Mouse (Mus musculus) heart, embryonic 12.5 days (tissue): Measurements from ENCODE around the gene Igsf3. TPM values are rescaled to one million over a fixed set of nuclear protein-coding genes. Genes with fewer than 3 reads are reported as not detected.

Experiments
- ATAC-seq: fragments of 200-750 bp; cut with Nextera tagmentation; 2 replicates; pipeline ENCODE4 v1.8.0; 2017; ENCODE audit warnings: moderate TSS enrichment, moderate library complexity; ENCODE audit not compliant: insufficient number of reproducible peaks, low FRiP score
- H3K27ac ChIP-seq: fragments of 300-500 bp; sonication (generic); 2 replicates; pipeline ENCODE4 v1.5.1; 2016; ENCODE audit warnings: mild to moderate bottlenecking, moderate library complexity; ENCODE audit not compliant: poor library complexity, severe bottlenecking
- H3K27me3 ChIP-seq: fragments of 300-500 bp; sonication (generic); replicated peaks from 2 replicates; pipeline ENCODE4 v1.6.1; 2016; ENCODE audit warnings: mild to moderate bottlenecking, moderate library complexity
- H3K36me3 ChIP-seq: fragments of 300-500 bp; sonication (generic); 2 replicates; pipeline ENCODE4 v1.6.1; 2016; ENCODE audit warnings: mild to moderate bottlenecking, moderate library complexity
- H3K4me1 ChIP-seq: fragments of 300-500 bp; sonication (generic); replicated peaks from 2 replicates; pipeline ENCODE4 v1.6.1; 2016; ENCODE audit warnings: mild to moderate bottlenecking
- H3K4me2 ChIP-seq: fragments of 300-500 bp; sonication (generic); 2 replicates; pipeline ENCODE4 v1.6.1; 2016; ENCODE audit warnings: mild to moderate bottlenecking, moderate library complexity
- H3K4me3 ChIP-seq: fragments of 300-500 bp; sonication (generic); 2 replicates; pipeline ENCODE4 v1.5.1; 2016; ENCODE audit warnings: mild to moderate bottlenecking
- H3K9ac ChIP-seq: fragments of 300-500 bp; sonication (generic); 2 replicates; pipeline ENCODE4 v1.6.1; 2016; ENCODE audit warnings: mild to moderate bottlenecking, moderate library complexity
- H3K9me3 ChIP-seq: fragments of 300-500 bp; sonication (generic); replicated peaks from 2 replicates; pipeline ENCODE4 v1.6.1; 2016; ENCODE audit warnings: mild to moderate bottlenecking, moderate library complexity
- WGBS: fragments of 180-500 bp; shearing (Covaris S2); methylation state at CpG from one replicate; pipeline ENCODE4 v1.1.7; 2016; 5-methylcytosine and 5-hydroxymethylcytosine counted together
- polyA plus RNA-seq: library from polyadenylated mRNA; unstranded; fragments of >200 nt; fragmentation: Nextera tagmentation; extraction: Ambion mirVana; gene quantifications from 2 replicates; pipeline ENCODE4 v1.2.1, GENCODE M21; 2016

The Igsf3 gene
- polyA plus RNA-seq, result 46.6 and 46.8 TPM in 2 replicates

GRCm38 (mm10) chr3:101376538-101377247 is at the start of gene Igsf3:
Gene Igsf3, plus strand, starts transcription at chr3:101377083.
- H3K4me1 ChIP-seq, result peaks cover 34% of the 10 kb centered on the region
- peak within 1 kb of the TSS; percentile 94 for H3K4me2 ChIP-seq
- H3K27me3 ChIP-seq, result no peaks in the 10 kb centered on the region
- WGBS, result 6% methylated on average over 37 of the region's 56 CpGs
- peak; percentile 91 for ATAC-seq
- H3K4me3 ChIP-seq, result peak within 1 kb of the TSS; percentile 84
- no peaks in the 10 kb centered on the region for H3K36me3 ChIP-seq
- peak within 1 kb of the TSS; percentile 88 for H3K27ac ChIP-seq
- peak within 1 kb of the TSS; percentile 95 for H3K9ac ChIP-seq
- no peaks in the 10 kb centered on the region for H3K9me3 ChIP-seq

GRCm38 (mm10) chr3:101327248-101327647 is 49.6 kb upstream of the Igsf3 start:
- Histone ChIP-seq H3K27ac (no peak overlapping the region), H3K4me3 (no peak overlapping the region), H3K9ac (no peak overlapping the region), H3K9me3 (peaks cover 4% of the 10 kb centered on the region), H3K27me3 (no peaks in the 10 kb centered on the region), H3K36me3 (no peaks in the 10 kb centered on the region), H3K4me2 (no peak overlapping the region), H3K4me1 (peaks cover 6% of the 10 kb centered on the region)
- WGBS, result 71% methylated on average over 2 of the region's 2 CpGs
- no peak for ATAC-seq

GRCm38 (mm10) chr3:101328617-101329016 is 48.3 kb upstream of the Igsf3 start:
- peaks cover 4% of the 10 kb centered on the region for H3K9me3 ChIP-seq
- no peaks in the 10 kb centered on the region for H3K36me3 ChIP-seq
- no peak for ATAC-seq
- H3K27ac ChIP-seq, result no peak overlapping the region
- peaks cover 6% of the 10 kb centered on the region for H3K4me1 ChIP-seq
- WGBS, result 83% methylated on average over 7 of the region's 7 CpGs
- H3K27me3 ChIP-seq, result no peaks in the 10 kb centered on the region
- H3K9ac ChIP-seq, result no peak overlapping the region
- H3K4me2 ChIP-seq, result no peak overlapping the region
- no peak overlapping the region for H3K4me3 ChIP-seq

GRCm38 (mm10) chr3:101343199-101343924 is 33.5 kb upstream of the Igsf3 start:
- Histone ChIP-seq H3K27ac (no peak overlapping the region), H3K9me3 (peaks cover 3% of the 10 kb centered on the region; the same call in 1 of the 2 replicates), H3K4me2 (no peak overlapping the region), H3K36me3 (no peaks in the 10 kb centered on the region), H3K4me3 (no peak overlapping the region), H3K9ac (no peak overlapping the region), H3K27me3 (no peaks in the 10 kb centered on the region), H3K4me1 (peaks cover 6% of the 10 kb centered on the region; the same call in 1 of the 2 replicates)
- no peak for ATAC-seq
- WGBS, result 90% methylated on average over 9 of the region's 9 CpGs

GRCm38 (mm10) chr3:101344246-101344645 is 32.6 kb upstream of the Igsf3 start:
- H3K27ac ChIP-seq, result no peak overlapping the region
- ATAC-seq, result no peak
- no peaks in the 10 kb centered on the region for H3K36me3 ChIP-seq
- no peak overlapping the region for H3K4me2 ChIP-seq
- peaks cover 3% of the 10 kb centered on the region; the same call in 1 of the 2 replicates for H3K9me3 ChIP-seq
- H3K4me3 ChIP-seq, result no peak overlapping the region
- WGBS, result 84% methylated on average over 3 of the region's 3 CpGs
- H3K4me1 ChIP-seq, result peaks cover 15% of the 10 kb centered on the region
- no peaks in the 10 kb centered on the region for H3K27me3 ChIP-seq
- H3K9ac ChIP-seq, result no peak overlapping the region

GRCm38 (mm10) chr3:101345299-101345698 is 31.6 kb upstream of the Igsf3 start:
- Histone ChIP-seq H3K4me2 (no peak overlapping the region), H3K27me3 (no peaks in the 10 kb centered on the region), H3K27ac (no peak overlapping the region), H3K9ac (no peak overlapping the region), H3K4me1 (peaks cover 21% of the 10 kb centered on the region), H3K9me3 (peaks cover 3% of the 10 kb centered on the region; the same call in 1 of the 2 replicates), H3K36me3 (no peaks in the 10 kb centered on the region), H3K4me3 (no peak overlapping the region)
- WGBS, result 60% methylated on average over 6 of the region's 6 CpGs
- no peak for ATAC-seq

GRCm38 (mm10) chr3:101346806-101347205 is 30.1 kb upstream of the Igsf3 start:
- WGBS, result 92% methylated on average over 1 of the region's 1 CpGs
- Histone ChIP-seq H3K27ac (no peak overlapping the region), H3K4me1 (peaks cover 21% of the 10 kb centered on the region), H3K9me3 (peaks cover 3% of the 10 kb centered on the region; the same call in 1 of the 2 replicates), H3K9ac (no peak overlapping the region), H3K4me3 (no peak overlapping the region), H3K36me3 (no peaks in the 10 kb centered on the region), H3K4me2 (no peak overlapping the region), H3K27me3 (no peaks in the 10 kb centered on the region)
- ATAC-seq, result no peak

GRCm38 (mm10) chr3:101348501-101349161 is 28.3 kb upstream of the Igsf3 start:
- Histone ChIP-seq H3K4me2 (peak overlapping the region; percentile 16), H3K9ac (no peak overlapping the region), H3K27me3 (no peaks in the 10 kb centered on the region), H3K4me1 (peaks cover 21% of the 10 kb centered on the region), H3K36me3 (peaks cover 4% of the 10 kb centered on the region; the same call in 1 of the 2 replicates), H3K27ac (no peak overlapping the region), H3K4me3 (no peak overlapping the region), H3K9me3 (peaks cover 3% of the 10 kb centered on the region)
- WGBS, result 26% methylated on average over 9 of the region's 9 CpGs
- ATAC-seq, result no peak

- Histone ChIP-seq H3K4me3 (no peak overlapping the region), H3K36me3 (peaks cover 4% of the 10 kb centered on the region; the same call in 1 of the 2 replicates), H3K4me2 (no peak overlapping the region), H3K9me3 (peaks cover 3% of the 10 kb centered on the region), H3K9ac (no peak overlapping the region), H3K4me1 (peaks cover 28% of the 10 kb centered on the region), H3K27ac (no peak overlapping the region), H3K27me3 (no peaks in the 10 kb centered on the region)
- ATAC-seq, result no peak
- 66% methylated on average over 6 of the region's 6 CpGs for WGBS
Measured at GRCm38 (mm10) chr3:101349542-101350307, 27.2 kb upstream of the Igsf3 start.

GRCm38 (mm10) chr3:101350406-101350805 is 26.5 kb upstream of the Igsf3 start:
- Histone ChIP-seq H3K4me2 (no peak overlapping the region), H3K36me3 (peaks cover 4% of the 10 kb centered on the region; the same call in 1 of the 2 replicates), H3K27me3 (no peaks in the 10 kb centered on the region), H3K4me3 (no peak overlapping the region), H3K9me3 (peaks cover 3% of the 10 kb centered on the region), H3K27ac (no peak overlapping the region), H3K9ac (no peak overlapping the region), H3K4me1 (peaks cover 34% of the 10 kb centered on the region)
- ATAC-seq, result no peak
- 73% methylated on average over 4 of the region's 4 CpGs for WGBS
